Mouse (Mus musculus): Measurements from ENCODE around the gene Slc18b1. TPM values are rescaled to one million over a fixed set of nuclear protein-coding genes. Genes with fewer than 3 reads are reported as not detected.

Gene Slc18b1
- 21.5 and 26.8 TPM in 2 replicates for polyA plus RNA-seq (2014; fragmentation: Nextera tagmentation; extraction: Ambion mirVana)

DNA sequence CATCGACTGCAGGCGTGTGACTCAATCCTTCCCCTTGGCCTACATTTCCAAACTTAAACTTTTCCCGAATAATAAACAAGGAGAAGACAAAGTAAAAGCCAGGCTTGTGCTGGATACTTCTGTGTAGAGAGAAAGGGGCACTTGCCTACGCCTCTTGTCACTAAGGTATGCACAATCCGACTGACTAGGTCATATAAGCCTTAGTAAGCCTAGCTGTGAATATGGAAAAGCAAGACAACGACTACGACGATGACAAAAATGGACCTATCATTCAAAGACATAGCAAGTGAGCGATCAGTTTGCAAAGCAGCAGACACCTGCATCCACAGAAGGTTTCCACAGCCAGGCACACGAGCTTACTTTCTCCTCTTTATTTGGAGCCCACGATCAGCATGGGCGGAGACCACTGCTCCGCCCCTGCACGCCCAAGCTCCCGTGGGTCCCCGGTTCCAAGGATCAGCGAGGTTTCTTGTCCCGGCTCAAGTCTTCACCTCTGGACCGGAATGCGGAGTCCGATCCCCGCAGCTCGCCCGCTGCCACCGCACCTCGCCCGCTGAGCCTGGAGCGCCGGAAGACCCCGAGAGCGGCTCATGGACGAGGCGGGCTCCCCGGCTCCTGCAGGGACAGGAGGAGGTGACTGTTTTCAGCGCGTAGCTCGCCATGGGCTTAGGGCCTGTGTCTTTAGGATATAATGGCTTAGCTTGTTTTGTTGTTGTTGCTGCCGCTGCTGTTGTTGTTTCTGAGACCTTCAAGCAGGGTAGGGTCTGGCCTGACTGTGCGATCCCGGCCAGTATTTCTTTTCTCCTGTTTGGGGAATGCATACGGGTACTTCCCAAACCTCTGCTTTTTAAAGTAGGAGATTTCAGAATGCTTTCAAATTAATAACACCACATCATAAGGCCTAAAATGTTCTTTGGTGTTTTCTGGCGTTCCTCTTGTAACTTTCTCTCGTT is at the start of gene Slc18b1:
TSS of gene Slc18b1 (plus strand) at position 436 of the 953 bp plus-strand sequence.
- H3K4me3 ChIP-seq (ENCODE audit: low read depth, low read length) = peak within 1 kb of the TSS; percentile 65
- H3K9ac ChIP-seq (replicated peaks; ENCODE audit: low read depth, low read length) = peak within 1 kb of the TSS; percentile 78
- H3K27ac ChIP-seq (ENCODE audit: low read depth, low read length) = 0 out of 2 replicates have a peak within 1 kb of the TSS, but pooled peaks have one; percentile 16
- H3K4me2 ChIP-seq (ENCODE audit: low read depth, low read length) = peak within 1 kb of the TSS; percentile 64
- 4% methylated on average over 43 of the region's 43 CpGs for WGBS
- no peaks in the 10 kb centered on the region for H3K27me3 ChIP-seq (ENCODE audit: control insufficient read depth, insufficient read depth, low read length)
- H3K36me3 ChIP-seq (ENCODE audit: control insufficient read depth, insufficient read depth, low read length) = no peaks in the 10 kb centered on the region; the same call in 1 of the 2 replicates
- H3K9me3 ChIP-seq (ENCODE audit: control insufficient read depth, low read length) = no peaks in the 10 kb centered on the region
- ATAC-seq (ENCODE audit: low read depth) = peak; percentile 85
- peaks cover 4% of the 10 kb centered on the region; the same call in 1 of the 2 replicates for H3K4me1 ChIP-seq (ENCODE audit: control insufficient read depth, insufficient read depth, low read length)

DNA sequence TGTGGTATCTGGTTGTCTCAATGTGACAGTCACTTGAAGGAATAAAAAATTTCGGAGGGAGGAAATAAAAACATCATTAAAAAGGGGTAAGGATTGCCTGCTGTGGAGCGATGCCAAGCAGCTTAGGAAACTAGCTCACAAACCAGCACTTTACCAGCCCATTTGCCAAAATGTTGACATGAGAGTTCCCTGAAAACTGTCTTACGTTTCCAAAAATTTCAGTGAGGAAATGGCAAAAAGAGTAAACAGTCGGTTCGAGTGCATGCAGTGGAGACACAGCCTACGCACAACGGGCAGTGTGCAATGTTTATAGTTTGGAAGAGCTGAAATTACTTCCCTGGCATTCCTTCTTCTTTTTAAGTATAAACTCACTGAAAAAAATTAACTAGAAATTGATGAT is 42.6 kb upstream of the Slc18b1 start:
- whole genome bisulfite sequencing = 87% methylated on average over 7 of the region's 7 CpGs
- Histone ChIP-seq H3K27me3 (ENCODE audit: control insufficient read depth, insufficient read depth, low read length) (no peaks in the 10 kb centered on the region), H3K4me1 (ENCODE audit: control insufficient read depth, insufficient read depth, low read length) (no peaks in the 10 kb centered on the region), H3K4me3 (ENCODE audit: low read depth, low read length) (no peak overlapping the region), H3K9ac (replicated peaks; ENCODE audit: low read depth, low read length) (no peak overlapping the region), H3K36me3 (ENCODE audit: control insufficient read depth, insufficient read depth, low read length) (no peaks in the 10 kb centered on the region), H3K27ac (ENCODE audit: low read depth, low read length) (no peak overlapping the region), H3K9me3 (ENCODE audit: control insufficient read depth, low read length) (no peaks in the 10 kb centered on the region), H3K4me2 (ENCODE audit: low read depth, low read length) (no peak overlapping the region)
- ATAC-seq (ENCODE audit: low read depth) = no peak

DNA sequence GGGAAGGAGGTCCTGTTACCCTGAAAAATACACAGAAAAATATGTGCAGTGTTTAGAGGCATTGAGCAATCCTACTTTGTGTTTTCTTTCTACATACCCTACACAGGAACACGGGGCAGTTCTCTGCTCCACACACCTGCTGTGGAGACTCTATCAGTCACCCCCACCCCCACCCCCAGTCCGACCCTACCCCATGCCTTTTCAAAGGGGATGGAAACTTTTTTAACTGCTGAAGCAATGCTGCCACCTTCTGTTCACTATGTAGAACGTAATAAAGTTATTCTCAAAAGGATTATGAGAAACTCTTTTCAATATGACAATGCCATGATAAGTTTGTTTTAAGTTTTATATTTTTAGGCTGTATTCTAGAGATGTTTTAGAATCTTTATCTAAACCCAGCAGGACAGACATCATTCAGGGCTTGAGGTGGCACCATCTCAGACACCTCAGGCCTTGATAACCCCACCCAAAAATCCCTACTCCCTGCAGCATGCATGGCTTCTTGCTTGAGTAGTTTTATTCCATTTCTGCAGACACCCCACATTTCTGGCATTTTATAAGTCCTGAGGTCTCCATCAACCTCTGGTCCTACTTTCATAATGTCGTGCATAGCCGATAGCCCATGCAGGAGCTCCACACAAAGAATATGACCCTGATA is 19.4 kb upstream of the Slc18b1 start:
- no peaks in the 10 kb centered on the region for H3K4me1 ChIP-seq (ENCODE audit: control insufficient read depth, insufficient read depth, low read length)
- H3K27ac ChIP-seq (ENCODE audit: low read depth, low read length) = no peak overlapping the region
- peak; percentile 81; the same call in 1 of the 2 replicates for ATAC-seq (ENCODE audit: low read depth)
- no peak overlapping the region for H3K4me2 ChIP-seq (ENCODE audit: low read depth, low read length)
- no peaks in the 10 kb centered on the region for H3K9me3 ChIP-seq (ENCODE audit: control insufficient read depth, low read length)
- H3K36me3 ChIP-seq (ENCODE audit: control insufficient read depth, insufficient read depth, low read length) = 0 out of 2 replicates have a peak, but pooled peaks cover 8% of the 10 kb centered on the region
- no peaks in the 10 kb centered on the region for H3K27me3 ChIP-seq (ENCODE audit: control insufficient read depth, insufficient read depth, low read length)
- no peak overlapping the region for H3K9ac ChIP-seq (replicated peaks; ENCODE audit: low read depth, low read length)
- H3K4me3 ChIP-seq (ENCODE audit: low read depth, low read length) = no peak overlapping the region
- WGBS = 36% methylated on average over 5 of the region's 5 CpGs

DNA sequence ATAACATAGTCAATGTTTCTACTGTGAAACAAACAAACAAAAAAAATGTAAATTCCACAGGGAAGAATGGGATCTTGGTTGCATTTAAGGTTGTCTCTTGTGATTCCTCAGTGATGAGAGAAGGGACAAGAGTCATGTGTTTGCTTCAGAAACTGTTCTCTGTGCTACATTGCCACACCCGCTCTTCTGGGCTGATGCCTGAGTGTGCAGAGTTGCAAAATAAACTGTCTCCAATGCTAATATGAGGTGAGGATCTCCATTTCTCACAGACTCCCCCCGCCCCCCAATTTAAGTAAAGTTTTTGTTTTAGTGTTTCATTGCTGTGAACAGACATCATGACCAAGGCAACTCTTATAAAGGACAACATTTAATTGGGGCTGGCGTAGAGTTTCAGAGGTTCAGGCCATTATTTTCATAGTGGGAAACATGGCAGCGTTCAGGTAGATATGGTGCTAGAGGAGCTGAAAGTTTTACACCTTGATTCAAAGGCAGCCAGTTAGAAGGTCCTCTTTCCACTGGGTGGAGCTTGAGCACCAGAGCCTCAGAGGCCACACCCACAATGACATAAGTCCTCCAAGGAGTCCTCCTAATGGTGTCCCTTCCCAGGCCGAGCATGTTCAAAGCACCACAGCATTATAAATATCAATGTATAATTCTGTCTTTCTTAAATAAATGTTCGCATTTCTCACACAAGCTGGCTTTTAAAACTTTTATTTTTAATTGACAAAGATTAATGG is 16.1 kb upstream of the Slc18b1 start:
- H3K36me3 ChIP-seq (ENCODE audit: control insufficient read depth, insufficient read depth, low read length) = peaks cover 34% of the 10 kb centered on the region
- no peaks in the 10 kb centered on the region for H3K27me3 ChIP-seq (ENCODE audit: control insufficient read depth, insufficient read depth, low read length)
- H3K4me1 ChIP-seq (ENCODE audit: control insufficient read depth, insufficient read depth, low read length) = 0 out of 2 replicates have a peak, but pooled peaks cover 3% of the 10 kb centered on the region
- no peaks in the 10 kb centered on the region for H3K9me3 ChIP-seq (ENCODE audit: control insufficient read depth, low read length)
- H3K4me2 ChIP-seq (ENCODE audit: low read depth, low read length) = no peak overlapping the region
- no peak overlapping the region for H3K9ac ChIP-seq (replicated peaks; ENCODE audit: low read depth, low read length)
- no peak overlapping the region for H3K4me3 ChIP-seq (ENCODE audit: low read depth, low read length)
- WGBS = 90% methylated on average over 6 of the region's 6 CpGs
- H3K27ac ChIP-seq (ENCODE audit: low read depth, low read length) = no peak overlapping the region
- ATAC-seq (ENCODE audit: low read depth) = no peak

DNA sequence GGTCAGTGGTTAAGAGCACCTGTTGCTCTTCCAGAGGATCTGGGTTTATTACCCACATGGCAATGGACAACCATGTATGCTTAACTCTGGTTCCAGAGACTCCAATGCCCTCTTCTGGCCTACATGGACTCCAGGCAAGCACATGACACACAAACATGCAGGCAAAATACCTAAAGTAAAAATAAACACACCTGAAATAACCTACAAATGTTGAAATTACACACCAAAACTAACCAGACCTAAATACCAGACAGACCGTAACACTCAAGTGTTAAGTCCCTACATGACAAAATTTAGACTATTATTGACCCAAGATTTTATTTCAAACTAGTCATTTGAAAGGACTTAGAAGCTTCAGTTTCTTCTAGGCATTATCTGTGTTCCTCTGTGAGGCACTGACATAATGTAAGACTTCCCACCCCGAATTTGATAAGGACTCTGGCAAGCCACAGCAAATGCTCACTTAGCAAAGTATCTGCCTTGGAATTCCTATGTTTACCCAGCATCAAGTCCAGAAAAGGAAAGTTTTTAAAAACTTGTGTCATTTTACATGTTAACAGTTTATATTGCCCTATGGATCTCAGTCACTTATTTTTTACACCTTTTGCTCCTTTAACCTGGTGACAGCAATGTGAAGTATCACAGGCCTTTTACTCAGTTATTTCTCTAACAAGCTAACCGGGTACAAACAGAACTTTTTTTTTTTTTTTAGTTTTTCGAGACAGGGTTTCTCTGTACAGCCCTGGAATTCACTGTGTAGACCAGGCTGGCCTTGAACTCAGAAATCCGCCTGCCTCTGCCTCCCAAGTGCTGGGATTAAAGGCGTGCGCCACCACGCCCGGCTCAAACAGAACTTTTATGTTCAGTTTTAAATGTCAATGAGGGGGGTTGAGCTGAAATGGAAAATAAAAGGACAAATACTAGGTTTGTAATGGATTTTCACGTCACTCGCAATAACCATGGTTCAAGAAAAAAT is 14.7 kb upstream of the Slc18b1 start:
- peaks cover 34% of the 10 kb centered on the region for H3K36me3 ChIP-seq (ENCODE audit: control insufficient read depth, insufficient read depth, low read length)
- H3K27me3 ChIP-seq (ENCODE audit: control insufficient read depth, insufficient read depth, low read length) = no peaks in the 10 kb centered on the region
- H3K9me3 ChIP-seq (ENCODE audit: control insufficient read depth, low read length) = no peaks in the 10 kb centered on the region
- peaks cover 9% of the 10 kb centered on the region; the same call in 1 of the 2 replicates for H3K4me1 ChIP-seq (ENCODE audit: control insufficient read depth, insufficient read depth, low read length)
- no peak overlapping the region for H3K4me2 ChIP-seq (ENCODE audit: low read depth, low read length)
- H3K4me3 ChIP-seq (ENCODE audit: low read depth, low read length) = no peak overlapping the region
- H3K9ac ChIP-seq (replicated peaks; ENCODE audit: low read depth, low read length) = no peak overlapping the region
- no peak overlapping the region for H3K27ac ChIP-seq (ENCODE audit: low read depth, low read length)
- WGBS = 89% methylated on average over 11 of the region's 11 CpGs
- ATAC-seq (ENCODE audit: low read depth) = no peak

DNA sequence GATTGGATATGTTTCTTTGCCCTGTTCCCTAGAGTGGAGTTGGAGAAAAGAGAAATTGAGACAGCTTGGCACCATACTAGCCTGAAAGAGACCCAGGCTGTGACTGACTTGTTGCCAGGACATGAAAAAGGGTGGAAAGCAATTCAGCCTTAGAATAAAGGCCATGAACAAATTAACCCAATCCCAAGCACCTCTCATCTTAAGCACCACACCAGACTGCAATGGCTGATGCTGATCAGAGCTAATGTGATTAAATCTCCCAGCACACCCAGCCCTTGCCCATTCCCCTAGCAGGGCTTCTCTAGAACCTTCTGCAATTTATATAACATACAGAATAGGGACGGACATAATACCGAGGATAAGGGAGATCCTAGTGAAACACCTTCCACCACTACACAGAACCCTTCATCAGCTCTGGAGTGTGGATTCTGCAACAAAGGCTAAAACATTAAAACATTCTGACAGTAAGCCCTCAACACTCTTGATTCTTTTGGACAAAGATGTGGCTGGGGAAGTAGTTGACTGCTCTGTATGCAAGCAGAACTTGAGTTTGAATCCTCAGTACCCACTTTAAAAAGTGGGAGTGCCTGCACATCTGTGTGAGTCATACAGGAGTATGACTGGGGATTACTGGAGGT is 13.8 kb upstream of the Slc18b1 start:
- Histone ChIP-seq H3K9ac (replicated peaks; ENCODE audit: low read depth, low read length) (no peak overlapping the region), H3K4me1 (ENCODE audit: control insufficient read depth, insufficient read depth, low read length) (peaks cover 10% of the 10 kb centered on the region; the same call in 1 of the 2 replicates), H3K9me3 (ENCODE audit: control insufficient read depth, low read length) (no peaks in the 10 kb centered on the region), H3K36me3 (ENCODE audit: control insufficient read depth, insufficient read depth, low read length) (peaks cover 34% of the 10 kb centered on the region), H3K4me3 (ENCODE audit: low read depth, low read length) (no peak overlapping the region), H3K4me2 (ENCODE audit: low read depth, low read length) (no peak overlapping the region), H3K27me3 (ENCODE audit: control insufficient read depth, insufficient read depth, low read length) (no peaks in the 10 kb centered on the region), H3K27ac (ENCODE audit: low read depth, low read length) (no peak overlapping the region)
- ATAC-seq (ENCODE audit: low read depth) = no peak
- 25% methylated on average over 2 of the region's 2 CpGs for WGBS

DNA sequence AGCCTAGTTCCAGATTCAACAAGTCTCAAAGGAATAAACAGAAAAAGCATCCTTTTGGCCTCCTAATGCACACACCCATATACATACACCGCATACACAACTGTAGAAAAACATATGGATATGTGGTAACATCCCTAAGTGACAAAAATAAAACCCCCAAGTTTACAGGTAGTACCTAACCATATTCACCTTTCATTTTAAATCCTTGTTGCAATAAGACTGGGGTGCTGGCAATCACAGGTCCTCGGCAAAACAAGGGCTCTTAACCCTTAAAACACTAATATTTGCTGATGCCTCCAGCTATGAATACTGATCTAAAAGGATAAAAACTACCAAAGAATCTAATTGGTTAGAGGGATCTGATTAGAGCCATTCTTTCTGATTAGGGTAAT is 13.3 kb upstream of the Slc18b1 start:
- H3K4me1 ChIP-seq (ENCODE audit: control insufficient read depth, insufficient read depth, low read length) = peaks cover 14% of the 10 kb centered on the region; the same call in 1 of the 2 replicates
- peaks cover 34% of the 10 kb centered on the region for H3K36me3 ChIP-seq (ENCODE audit: control insufficient read depth, insufficient read depth, low read length)
- ATAC-seq (ENCODE audit: low read depth) = no peak
- no peak overlapping the region for H3K4me3 ChIP-seq (ENCODE audit: low read depth, low read length)
- H3K9me3 ChIP-seq (ENCODE audit: control insufficient read depth, low read length) = no peaks in the 10 kb centered on the region
- WGBS = 28% methylated on average over 2 of the region's 2 CpGs
- no peak overlapping the region for H3K9ac ChIP-seq (replicated peaks; ENCODE audit: low read depth, low read length)
- no peak overlapping the region for H3K4me2 ChIP-seq (ENCODE audit: low read depth, low read length)
- no peaks in the 10 kb centered on the region for H3K27me3 ChIP-seq (ENCODE audit: control insufficient read depth, insufficient read depth, low read length)
- H3K27ac ChIP-seq (ENCODE audit: low read depth, low read length) = no peak overlapping the region

All from neural tube, embryonic 14.5 days (tissue).